Mouse (Mus musculus) T-helper 17 cell (primary cell): ENCODE data around the gene Egfl7.

Experiments used
- in situ Hi-C, 2 experiments: fragments of 300-600 bp; cut with MboI, MseI; formaldehyde crosslinking; loops; 1 replicate in 1 of 2; 2 replicates in 1 of 2; pipeline ENCODE4 v1.15.1; 2025; ENCODE audit warnings: high pct_unique_total_duplicates in 2 of 2

Egfl7 gene

GRCm38 (mm10) chr2:26593211-26594021 is 13.6 kb downstream of the Egfl7 start:
- in situ Hi-C loops, result no loop called here

GRCm38 (mm10) chr2:26594022-26594346 is 14.2 kb downstream of the Egfl7 start:
- in situ Hi-C loops, result no loop called here

GRCm38 (mm10) chr2:26594461-26594933 is 14.7 kb downstream of the Egfl7 start:
- in situ Hi-C loops, result no loop called here

- in situ Hi-C loops, result no loop called here
Observed at GRCm38 (mm10) chr2:26594934-26595724, 15.3 kb downstream of the Egfl7 start.

GRCm38 (mm10) chr2:26595725-26596435 is 16.1 kb downstream of the Egfl7 start:
- in situ Hi-C loops, result no loop called here

- in situ Hi-C loops, result no loop called here
Observed at GRCm38 (mm10) chr2:26596898-26597297, 17.1 kb downstream of the Egfl7 start.

- in situ Hi-C loops, result no loop called here
Observed at GRCm38 (mm10) chr2:26597810-26598209, 18.0 kb downstream of the Egfl7 start.

GRCm38 (mm10) chr2:26598462-26598861 is 18.6 kb downstream of the Egfl7 start:
- in situ Hi-C loops, result no loop called here

- in situ Hi-C loops, result no loop called here
Observed at GRCm38 (mm10) chr2:26599965-26600364, 20.2 kb downstream of the Egfl7 start.

- in situ Hi-C loops, result no loop called here
Observed at GRCm38 (mm10) chr2:26600664-26601063, 20.9 kb downstream of the Egfl7 start.

GRCm38 (mm10) chr2:26601595-26601994 is 21.8 kb downstream of the Egfl7 start:
- in situ Hi-C loops, result no loop called here

GRCm38 (mm10) chr2:26602631-26603030 is 22.8 kb downstream of the Egfl7 start:
- in situ Hi-C loops, result no loop called here

- in situ Hi-C loops, result no loop called here
Observed at GRCm38 (mm10) chr2:26603159-26603558, 23.3 kb downstream of the Egfl7 start.

- in situ Hi-C loops, result no loop called here
Observed at GRCm38 (mm10) chr2:26603720-26604671, 24.2 kb downstream of the Egfl7 start, which contains the start of gene Agpat2. Agpat2 (minus strand) TSS chr2:26604417.

GRCm38 (mm10) chr2:26605331-26605730 is 25.5 kb downstream of the Egfl7 start:
- in situ Hi-C loops, result no loop called here

GRCm38 (mm10) chr2:26606579-26606978 is 26.8 kb downstream of the Egfl7 start:
- in situ Hi-C loops, result no loop called here

GRCm38 (mm10) chr2:26607056-26607910 is 27.5 kb downstream of the Egfl7 start:
- in situ Hi-C loops, result no loop called here

- in situ Hi-C loops, result no loop called here
Observed at GRCm38 (mm10) chr2:26608781-26609180, 29.0 kb downstream of the Egfl7 start.

GRCm38 (mm10) chr2:26609261-26609661 is 29.4 kb downstream of the Egfl7 start:
- in situ Hi-C loops, result no loop called here

- in situ Hi-C loops, result loop anchor here in 1 of 2 experiments (10.0 kb wide), 1 partner anchor 576 kb away; no protein-coding TSS in a partner anchor
Observed at GRCm38 (mm10) chr2:26610526-26610925, 30.7 kb downstream of the Egfl7 start.
